Mouse (Mus musculus) erythroblast, embryonic 14.5 days (primary cell): ENCODE measurements around the gene Rabgap1l.

ENCODE experiments used
- GATA1 ChIP-seq: IDR thresholded peaks from 2 replicates; pipeline ENCODE4 v1.6.1; 2012; ENCODE audit warnings: low read length, inconsistent platforms, mixed read lengths
- TAL1 ChIP-seq: IDR thresholded peaks from 3 replicates; pipeline ENCODE4 v1.6.1; 2012; ENCODE audit warnings: low read length, inconsistent platforms, mixed read lengths

DNA sequence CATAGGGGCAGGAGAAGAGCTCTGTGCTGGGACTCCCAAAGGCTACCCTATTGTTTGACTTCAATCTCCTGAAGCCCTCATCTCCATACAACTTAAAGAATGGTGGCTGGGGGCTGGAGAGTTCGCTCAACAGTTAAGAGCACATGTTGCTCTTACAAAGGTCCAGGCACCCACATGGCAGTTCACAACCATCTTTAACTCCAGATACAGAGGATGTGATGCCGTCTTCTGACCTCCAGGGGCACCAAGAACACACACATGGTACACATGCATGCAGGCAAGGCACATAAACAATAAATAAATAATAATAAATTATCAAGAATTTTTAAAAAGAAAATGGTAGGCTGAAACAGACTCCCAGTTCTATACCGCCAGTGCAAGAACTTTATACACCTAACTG is 3.1 kb downstream of the Rabgap1l start:
- no peak for TF ChIP-seq GATA1
- no peak for TF ChIP-seq TAL1
